Mouse (Mus musculus) lung, postnatal 0 days (tissue): ENCODE data around the gene Tifa. TPM values are rescaled to one million over a fixed set of nuclear protein-coding genes. Genes with fewer than 3 reads are reported as not detected.

Source experiments
- ATAC-seq: fragments of 200-750 bp; cut with Nextera tagmentation; 2 replicates; pipeline ENCODE4 v1.8.0; 2017; ENCODE audit warnings: moderate library complexity
- DNase-seq: peaks from one replicate; pipeline ENCODE4 v3.0.0-alpha.2; 2016; ENCODE audit warnings: low spot score
- H3K27ac ChIP-seq: fragments of 300-500 bp; sonication (generic); 2 replicates; pipeline ENCODE4 v1.5.1; 2014; ENCODE audit warnings: antibody characterized with exemption, mild to moderate bottlenecking, low read length, mixed read lengths
- H3K27me3 ChIP-seq: fragments of 300-500 bp; sonication (generic); replicated peaks from 2 replicates; pipeline ENCODE4 v1.6.1; 2014; ENCODE audit warnings: low read length, mixed read lengths; ENCODE audit not compliant: insufficient read depth
- H3K36me3 ChIP-seq: fragments of 300-500 bp; sonication (generic); 2 replicates; pipeline ENCODE4 v1.6.1; 2014; ENCODE audit warnings: low read length, mixed read lengths; ENCODE audit not compliant: insufficient read depth
- H3K4me1 ChIP-seq: fragments of 300-500 bp; sonication (generic); 2 replicates; pipeline ENCODE4 v1.6.1; 2014; ENCODE audit warnings: antibody characterized with exemption, low read depth, low read length, mixed read lengths; ENCODE audit not compliant: insufficient read depth
- H3K4me2 ChIP-seq: fragments of 300-500 bp; sonication (generic); replicated peaks from 2 replicates; pipeline ENCODE4 v1.6.1; 2014; ENCODE audit warnings: low read depth, mild to moderate bottlenecking, low read length, moderate library complexity, mixed read lengths
- H3K4me3 ChIP-seq: fragments of 300-500 bp; sonication (generic); 2 replicates; pipeline ENCODE4 v1.5.1; 2014; ENCODE audit warnings: low read depth, low read length
- H3K9ac ChIP-seq: fragments of 300-500 bp; sonication (generic); replicated peaks from 2 replicates; pipeline ENCODE4 v1.6.1; 2014; ENCODE audit warnings: low read depth, mild to moderate bottlenecking
- H3K9me3 ChIP-seq: fragments of 300-500 bp; sonication (generic); 2 replicates; pipeline ENCODE4 v1.6.1; 2016; ENCODE audit warnings: low read length, mixed read lengths
- CTCF ChIP-seq: IDR thresholded peaks from 2 replicates; pipeline ENCODE4 v1.5.1; 2016; ENCODE audit warnings: antibody characterized with exemption, mild to moderate bottlenecking
- EP300 ChIP-seq: IDR thresholded peaks from 2 replicates; pipeline ENCODE4 v1.6.1; 2016; ENCODE audit warnings: antibody characterized with exemption, mild to moderate bottlenecking, control low read depth
- WGBS: fragments of 180-500 bp; shearing (Covaris S2); extraction: QIAGEN DNeasy Blood & Tissue Kit; methylation state at CpG from one replicate; pipeline ENCODE4 v1.1.7; 2014; 5-methylcytosine and 5-hydroxymethylcytosine counted together
- polyA plus RNA-seq: library from polyadenylated mRNA; unstranded; fragments of >200 nt; fragmentation: Nextera tagmentation; extraction: Ambion mirVana; gene quantifications from 2 replicates; pipeline ENCODE4 v1.2.1, GENCODE M21; 2015

The Tifa gene
- polyA plus RNA-seq, 1 experiment from 2014 or later: 6.3 TPM

GRCm38 (mm10) chr3:127818694-127819663 lies 29.4 kb downstream of the Tifa start:
- TF ChIP-seq EP300: no peak
- TF ChIP-seq CTCF: no peak
- Histone ChIP-seq H3K27me3 (no peaks in the 10 kb centered on the region), H3K27ac (no peak overlapping the region), H3K4me1 (no peaks in the 10 kb centered on the region), H3K4me2 (no peak overlapping the region), H3K36me3 (no peaks in the 10 kb centered on the region), H3K4me3 (no peak overlapping the region), H3K9me3 (no peaks in the 10 kb centered on the region), H3K9ac (no peak overlapping the region)
- 67% methylated on average over 11 of the region's 11 CpGs for WGBS
- ATAC-seq (no peak), DNase-seq (no peak)

DNA sequence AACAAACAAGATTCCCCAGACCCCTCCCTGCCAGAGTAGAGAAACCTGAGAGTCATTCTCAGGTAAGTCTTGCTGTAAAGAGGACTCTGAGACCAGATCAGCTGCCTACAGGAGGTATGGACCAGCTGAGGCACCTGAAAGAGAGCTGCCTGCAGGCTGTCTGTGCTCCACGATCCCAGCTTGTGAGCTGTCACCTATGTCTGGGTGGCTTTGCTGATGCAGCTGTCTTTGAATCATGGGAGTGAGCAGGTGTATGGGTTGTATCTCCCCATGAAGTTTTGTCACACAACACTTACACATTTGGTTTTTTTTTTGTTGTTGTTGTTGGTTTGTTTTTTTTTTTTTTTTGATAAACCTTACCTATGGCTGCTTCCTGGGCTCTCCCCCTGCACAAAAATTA lies 30.8 kb downstream of the Tifa start:
- Histone ChIP-seq H3K27me3 (no peaks in the 10 kb centered on the region), H3K27ac (no peak overlapping the region), H3K36me3 (no peaks in the 10 kb centered on the region), H3K9me3 (no peaks in the 10 kb centered on the region), H3K9ac (no peak overlapping the region), H3K4me3 (no peak overlapping the region), H3K4me1 (no peaks in the 10 kb centered on the region), H3K4me2 (no peak overlapping the region)
- ATAC-seq: no peak
- no peak for TF ChIP-seq EP300
- no peak for TF ChIP-seq CTCF
- DNase-seq: no peak
- 67% methylated on average over 1 of the region's 1 CpGs for WGBS

DNA sequence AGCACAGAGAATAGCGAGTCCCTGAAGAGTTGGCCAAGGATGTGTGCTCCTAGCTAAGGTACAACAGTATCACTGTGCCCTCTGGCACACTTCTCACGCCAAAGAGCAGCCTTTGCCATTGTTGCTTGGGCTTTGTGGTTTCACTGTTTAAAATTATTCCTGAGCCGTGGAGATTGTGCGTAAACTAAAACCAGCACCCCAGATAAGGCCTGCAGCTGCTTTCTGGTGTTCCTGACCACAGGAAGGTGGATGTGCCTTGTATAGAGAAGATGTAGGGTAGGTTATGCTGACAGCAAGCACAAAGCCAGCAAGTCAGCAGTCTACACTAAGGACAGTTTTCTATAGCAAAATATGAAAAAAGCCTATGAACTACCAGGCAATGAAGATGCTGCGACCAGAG lies 31.6 kb downstream of the Tifa start:
- Histone ChIP-seq H3K27me3 (no peaks in the 10 kb centered on the region), H3K4me2 (no peak overlapping the region), H3K4me1 (no peaks in the 10 kb centered on the region), H3K9me3 (no peaks in the 10 kb centered on the region), H3K36me3 (no peaks in the 10 kb centered on the region), H3K9ac (no peak overlapping the region), H3K27ac (no peak overlapping the region), H3K4me3 (no peak overlapping the region)
- no peak for DNase-seq
- TF ChIP-seq EP300: no peak
- 64% methylated on average over 5 of the region's 5 CpGs for WGBS
- no peak for ATAC-seq

- Histone ChIP-seq H3K9ac (no peak overlapping the region), H3K4me1 (no peaks in the 10 kb centered on the region), H3K4me3 (no peak overlapping the region), H3K4me2 (no peak overlapping the region), H3K36me3 (no peaks in the 10 kb centered on the region), H3K27me3 (no peaks in the 10 kb centered on the region), H3K9me3 (no peaks in the 10 kb centered on the region), H3K27ac (no peak overlapping the region)
- TF ChIP-seq EP300: no peak
- WGBS: 77% methylated on average over 17 of the region's 17 CpGs
- ATAC-seq (no peak), DNase-seq (no peak)
Measured at GRCm38 (mm10) chr3:127823886-127824863, 34.6 kb downstream of the Tifa start.

DNA sequence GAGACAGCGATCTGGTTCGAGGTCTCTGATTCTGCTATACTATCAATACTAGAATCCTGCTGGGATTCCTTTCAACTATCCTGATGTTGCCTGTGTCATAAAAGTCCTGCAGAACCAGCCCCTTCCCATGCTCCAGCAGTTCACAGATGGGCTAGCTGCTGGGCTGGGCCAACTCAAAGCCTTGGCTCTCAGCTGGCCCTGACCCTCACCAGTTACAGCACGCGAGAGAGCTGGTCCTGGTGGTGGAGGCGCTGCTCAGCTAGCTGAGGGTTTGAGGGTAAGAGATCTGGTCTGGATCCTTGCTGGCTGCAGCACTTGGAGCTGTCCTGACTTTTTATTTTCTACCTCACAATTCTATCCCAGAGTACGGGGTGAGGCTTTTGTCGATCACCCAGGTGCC lies 36.9 kb downstream of the Tifa start:
- H3K27ac ChIP-seq: no peak overlapping the region
- DNase-seq (no peak), ATAC-seq (no peak)
- 80% methylated on average over 7 of the region's 7 CpGs for WGBS
- H3K9ac ChIP-seq: no peak overlapping the region
- H3K4me1 ChIP-seq: no peaks in the 10 kb centered on the region
- no peaks in the 10 kb centered on the region for H3K27me3 ChIP-seq
- TF ChIP-seq CTCF: no peak
- TF ChIP-seq EP300: no peak
- no peak overlapping the region for H3K4me3 ChIP-seq
- H3K4me2 ChIP-seq: no peak overlapping the region
- no peaks in the 10 kb centered on the region for H3K36me3 ChIP-seq
- H3K9me3 ChIP-seq: no peaks in the 10 kb centered on the region

GRCm38 (mm10) chr3:127827123-127827522 lies 37.5 kb downstream of the Tifa start:
- no peak for TF ChIP-seq EP300
- no peak for TF ChIP-seq CTCF
- no peak overlapping the region for H3K27ac ChIP-seq
- H3K9me3 ChIP-seq: no peaks in the 10 kb centered on the region
- no peak overlapping the region for H3K4me3 ChIP-seq
- DNase-seq (peak; percentile 55), ATAC-seq (peak; percentile 83)
- H3K36me3 ChIP-seq: no peaks in the 10 kb centered on the region
- H3K4me2 ChIP-seq: peak overlapping the region; percentile 11; the same call in 1 of the 2 replicates
- no peak overlapping the region for H3K9ac ChIP-seq
- no peaks in the 10 kb centered on the region for H3K4me1 ChIP-seq
- 31% methylated on average over 7 of the region's 7 CpGs for WGBS
- H3K27me3 ChIP-seq: no peaks in the 10 kb centered on the region
